ENCODE assay signal across 19 mouse cellular contexts in the genomic region with DNA sequence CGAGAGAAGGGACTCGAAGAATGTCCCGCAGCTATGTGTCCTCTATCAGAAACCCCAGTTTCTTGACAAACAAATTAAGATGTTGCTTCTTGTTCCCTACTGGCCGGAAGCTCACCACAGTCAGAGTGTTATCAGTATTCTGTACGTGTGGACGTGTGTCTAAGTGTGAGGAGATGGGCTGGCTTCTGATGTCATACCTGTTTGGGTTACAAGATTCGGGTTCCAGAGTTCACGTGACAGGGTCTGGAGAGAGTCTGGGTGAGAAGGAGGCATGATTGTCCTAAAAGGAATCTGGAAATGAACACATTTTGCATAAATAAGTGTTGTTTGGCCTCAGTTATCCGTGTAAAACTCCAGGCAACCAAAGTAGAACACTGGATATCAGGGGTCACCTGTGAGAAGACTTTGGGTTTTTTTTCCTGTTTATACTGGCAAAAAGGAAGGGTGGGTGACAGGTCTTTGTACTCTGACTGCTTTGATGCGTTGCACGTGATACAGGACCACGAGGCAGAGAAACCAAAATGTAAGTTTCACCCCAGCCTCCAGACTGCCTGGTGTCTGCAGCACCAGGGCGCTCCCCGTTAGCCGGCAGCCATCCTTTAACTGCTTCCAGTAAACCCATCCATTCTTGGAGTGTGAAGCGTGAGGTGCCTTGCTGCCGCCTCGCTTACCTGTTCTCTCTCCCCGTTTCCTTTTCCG.
DNase-seq lines count a peak whose midpoint lies in the region; ATAC-seq and TF ChIP-seq lines count a peak whose summit lies in the region.
"Had no signal": no experiment of that assay in that cellular context is flagged by ENCODE, and none has a peak within 500 bp of the region (broad histone marks: within the 10 kb centered on the region; RNA-seq: fewer than 3 reads in every experiment).

No protein-coding gene starts in this region.

- peaks cover 4% of the 10 kb centered on the region; the same call in 1 of the 2 replicates for H3K4me1 ChIP-seq in kidney, postnatal 0 days (replicated peaks; ENCODE audit: insufficient read depth, low read length)
- peaks cover 0 to 7% of the 10 kb centered on the region in 2 experiments; a peak in 2 of 4 replicates for H3K4me1 ChIP-seq in ES-E14 (ENCODE audit: control insufficient read depth in 2 of 2, insufficient read depth in 2 of 2, low read length in 2 of 2, poor library complexity in 1 of 2)
- no peaks in the 10 kb centered on the region for H3K4me1 ChIP-seq in forebrain, embryonic 15.5 days
- 0 out of 2 replicates have a peak, but pooled peaks cover 6% of the 10 kb centered on the region for H3K4me1 ChIP-seq in heart, embryonic 10.5 days
- H3K4me1 ChIP-seq: neural tube, embryonic 15.5 days; stomach, embryonic 15.5 days had no signal

- no peaks in the 10 kb centered on the region for H3K27me3 ChIP-seq in kidney, postnatal 0 days (ENCODE audit: insufficient read depth, low read length)
- no peaks in the 10 kb centered on the region for H3K27me3 ChIP-seq in forebrain, embryonic 15.5 days
- H3K27me3 ChIP-seq in heart, embryonic 10.5 days (ENCODE audit: insufficient read depth, poor library complexity, severe bottlenecking) = no peaks in the 10 kb centered on the region
- H3K27me3 ChIP-seq: limb, embryonic 13.5 days; neural tube, embryonic 15.5 days; stomach, embryonic 15.5 days had no signal

- H3K27ac ChIP-seq in kidney, postnatal 0 days = no peak overlapping the region
- no peak overlapping the region for H3K27ac ChIP-seq in ES-E14 (ENCODE audit: insufficient read depth, low read depth, low read length, poor library complexity, severe bottlenecking)
- H3K27ac ChIP-seq in forebrain, embryonic 15.5 days (replicated peaks) = no peak overlapping the region
- H3K27ac ChIP-seq in heart, embryonic 10.5 days = no peak overlapping the region
- H3K27ac ChIP-seq: heart, adult 2 months; limb, embryonic 13.5 days; liver, embryonic 14.5 days; neural tube, embryonic 15.5 days; stomach, embryonic 15.5 days had no signal

- no peaks in the 10 kb centered on the region for H3K36me3 ChIP-seq in kidney, postnatal 0 days (ENCODE audit: insufficient read depth, low read length)
- H3K36me3 ChIP-seq in ES-E14 (ENCODE audit: control insufficient read depth, insufficient read depth, low read length, poor library complexity, severe bottlenecking) = peaks cover 4% of the 10 kb centered on the region; the same call in 1 of the 2 replicates
- H3K36me3 ChIP-seq in forebrain, embryonic 15.5 days = no peaks in the 10 kb centered on the region
- H3K36me3 ChIP-seq in heart, embryonic 10.5 days = peaks cover 15% of the 10 kb centered on the region; the same call in 1 of the 2 replicates
- H3K36me3 ChIP-seq: neural tube, embryonic 15.5 days; stomach, embryonic 15.5 days had no signal

- no peak overlapping the region for H3K4me3 ChIP-seq in kidney, postnatal 0 days (replicated peaks; ENCODE audit: low read depth, low read length)
- H3K4me3 ChIP-seq in ES-E14 (ENCODE audit: insufficient read depth in 1 of 2, low read depth in 1 of 2, low read length in 2 of 2, poor library complexity in 1 of 2, severe bottlenecking in 1 of 2) = peak overlapping the region in 1 of 2 experiments; percentile 11; a peak in 1 of 4 replicates
- H3K4me3 ChIP-seq in forebrain, embryonic 15.5 days = no peak overlapping the region
- no peak overlapping the region for H3K4me3 ChIP-seq in heart, embryonic 10.5 days
- H3K4me3 ChIP-seq: heart, adult 2 months; limb, embryonic 13.5 days; neural tube, embryonic 15.5 days; stomach, embryonic 15.5 days had no signal

- no peak for ATAC-seq in kidney, postnatal 0 days (replicated peaks; ENCODE audit: low FRiP score, low read depth)
- ATAC-seq in forebrain, embryonic 15.5 days (replicated peaks) = no peak

- in situ Hi-C loops in ES-E14 (cut with MboI; ENCODE audit: low sequenced_read_pairs in 2 of 2, unreplicated experiment in 2 of 2) = no loop called here

- no peak for DNase-seq in kidney, postnatal 0 days (ENCODE audit: low spot score)
- DNase-seq in kidney, adult 8-10 months = no peak
- DNase-seq in CD4-positive, CD25-positive, alpha-beta regulatory T cell, adult 2 months (ENCODE audit: low read depth, low spot score) = peak; percentile 60
- DNase-seq in ES-E14 (ENCODE audit: low read depth, low spot score) = no peak
- no peak for DNase-seq in heart, embryonic 10.5 days (ENCODE audit: low spot score)
- DNase-seq in left cerebral cortex, postnatal 14 days (ENCODE audit: low spot score in 2 of 2) = no peak
- DNase-seq in kidney, postnatal 10 days = no peak
- DNase-seq: adrenal gland, postnatal 25 days; cerebellum, adult 18-20 months; gastrocnemius, postnatal 14 days; heart, adult 2 months; kidney, adult 11 months; kidney, postnatal 25 days; right cerebral cortex, adult 18-20 months had no signal

- 72% methylated on average over 20 of the region's 20 CpGs for WGBS in kidney, postnatal 0 days
- WGBS in forebrain, embryonic 15.5 days = 56% methylated on average over 20 of the region's 20 CpGs
- WGBS in heart, embryonic 10.5 days = 76% methylated on average over 20 of the region's 20 CpGs

- intact Hi-C loops in left cerebral cortex, postnatal 14 days (cut with DNase I) = no loop called here

- H3K4me2 ChIP-seq in kidney, postnatal 0 days (ENCODE audit: low read length) = 0 out of 2 replicates have a peak overlapping the region, but pooled peaks have one; percentile 24
- H3K4me2 ChIP-seq in forebrain, embryonic 15.5 days (replicated peaks) = peak overlapping the region; percentile 4; the same call in 1 of the 2 replicates
- H3K4me2 ChIP-seq: limb, embryonic 13.5 days; neural tube, embryonic 15.5 days; stomach, embryonic 15.5 days had no signal

- TF ChIP-seq CTCF in kidney, postnatal 0 days (IDR thresholded peaks at IDR 0.05; ENCODE audit: low read depth) = no peak

- no peak overlapping the region for H3K9ac ChIP-seq in kidney, postnatal 0 days (ENCODE audit: low read depth, low read length)
- H3K9ac ChIP-seq in ES-E14 (ENCODE audit: insufficient read depth, low read depth, low read length, poor library complexity, severe bottlenecking) = peak overlapping the region; percentile 51; the same call in 1 of the 2 replicates
- no peak overlapping the region for H3K9ac ChIP-seq in forebrain, embryonic 15.5 days (replicated peaks)
- H3K9ac ChIP-seq: limb, embryonic 13.5 days; liver, embryonic 14.5 days; neural tube, embryonic 15.5 days; stomach, embryonic 15.5 days had no signal

- no peaks in the 10 kb centered on the region for H3K9me3 ChIP-seq in kidney, postnatal 0 days (replicated peaks; ENCODE audit: low read length)
- no peaks in the 10 kb centered on the region for H3K9me3 ChIP-seq in ES-E14 (ENCODE audit: control insufficient read depth, insufficient read depth, low read depth, low read length)
- no peaks in the 10 kb centered on the region for H3K9me3 ChIP-seq in forebrain, embryonic 15.5 days
- H3K9me3 ChIP-seq in heart, embryonic 10.5 days = no peaks in the 10 kb centered on the region
- H3K9me3 ChIP-seq: limb, embryonic 13.5 days; neural tube, embryonic 15.5 days; stomach, embryonic 15.5 days had no signal

TF ChIP-seq in ES-E14, 5 proteins besides CTCF, POLR2A, EP300 and RAD21:
- TF ChIP-seq HCFC1 (IDR thresholded peaks at IDR 0.05; ENCODE audit: borderline replicate concordance, insufficient read depth, low read length) = no peak
- TF ChIP-seq MAFK (IDR thresholded peaks at IDR 0.05; ENCODE audit: insufficient read depth, low read depth, low read length) = no peak
- no peak for TF ChIP-seq CHD2 (IDR thresholded peaks at IDR 0.05; ENCODE audit: low read depth, low read length)
- TF ChIP-seq ZNF384 (IDR thresholded peaks at IDR 0.05; ENCODE audit: low read depth, low read length) = no peak
- no peak for TF ChIP-seq ZC3H11A (IDR thresholded peaks at IDR 0.05; ENCODE audit: borderline replicate concordance, low read depth, low read length)
